Mouse (Mus musculus): Measurements from ENCODE around the gene Ly9. TPM values are rescaled to one million over a fixed set of nuclear protein-coding genes. Genes with fewer than 3 reads are reported as not detected.

Ly9 gene
- polyA plus RNA-seq, 1 experiment from 2014 or later = 0.49 TPM

DNA sequence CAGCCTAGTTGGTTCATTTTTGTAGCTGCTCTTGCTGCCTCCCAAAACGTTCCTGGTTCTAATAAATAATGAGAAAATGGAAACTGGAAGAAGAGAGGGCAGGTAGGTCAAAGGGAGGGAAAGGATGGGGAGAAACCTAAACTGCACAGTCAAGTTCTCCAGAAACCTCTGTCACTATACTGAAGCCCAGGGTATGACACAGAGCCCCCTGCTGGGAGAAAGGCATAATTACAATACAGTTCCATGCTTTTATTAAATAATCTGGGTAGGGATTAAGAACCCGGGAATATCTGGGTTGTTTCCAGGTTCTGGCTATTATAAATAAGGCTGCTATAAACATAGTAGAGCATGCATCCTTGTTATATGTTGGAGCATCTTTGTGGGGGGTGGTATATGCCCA is 6.8 kb upstream of the Ly9 start:
- no peaks in the 10 kb centered on the region for H3K9me3 ChIP-seq (ENCODE audit: control insufficient read depth, low read length)
- no peaks in the 10 kb centered on the region for H3K36me3 ChIP-seq (ENCODE audit: control insufficient read depth, insufficient read depth, low read length)
- ATAC-seq (ENCODE audit: low read depth) = no peak
- no peak overlapping the region for H3K4me3 ChIP-seq (ENCODE audit: low read length)
- WGBS = 10% methylated on average over 2 of the region's 2 CpGs
- no peaks in the 10 kb centered on the region for H3K27me3 ChIP-seq (ENCODE audit: control insufficient read depth, insufficient read depth, low read depth, low read length)
- no peak overlapping the region for H3K27ac ChIP-seq (ENCODE audit: low read length)
- no peak overlapping the region for H3K9ac ChIP-seq (ENCODE audit: low read length)
- no peaks in the 10 kb centered on the region for H3K4me1 ChIP-seq (replicated peaks; ENCODE audit: control insufficient read depth, insufficient read depth, low read length)
- H3K4me2 ChIP-seq (ENCODE audit: low read depth, low read length) = no peak overlapping the region

DNA sequence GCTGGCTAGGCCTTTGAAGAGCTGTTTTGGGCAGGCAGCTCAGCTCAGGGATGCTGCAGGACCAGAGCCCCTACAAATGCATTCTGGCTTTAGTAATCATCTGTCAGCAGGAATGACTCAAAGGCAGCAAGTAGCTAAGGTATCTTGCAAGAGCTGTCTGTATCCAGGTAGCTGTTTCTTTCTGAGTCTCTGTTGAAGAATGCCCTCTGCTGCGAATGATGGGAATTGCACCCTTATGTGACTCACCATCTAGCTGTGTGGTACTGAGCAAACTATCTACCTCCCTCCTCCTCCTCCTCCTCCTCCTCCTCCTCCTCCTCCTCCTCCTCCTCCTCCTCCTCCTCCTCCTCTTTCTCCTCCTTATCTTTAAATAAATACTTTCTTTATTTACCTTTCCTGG is 3.6 kb upstream of the Ly9 start:
- Histone ChIP-seq H3K27me3 (ENCODE audit: control insufficient read depth, insufficient read depth, low read depth, low read length) (no peaks in the 10 kb centered on the region), H3K9ac (ENCODE audit: low read length) (no peak overlapping the region), H3K4me1 (replicated peaks; ENCODE audit: control insufficient read depth, insufficient read depth, low read length) (no peaks in the 10 kb centered on the region), H3K27ac (ENCODE audit: low read length) (no peak overlapping the region), H3K4me2 (ENCODE audit: low read depth, low read length) (no peak overlapping the region), H3K9me3 (ENCODE audit: control insufficient read depth, low read length) (no peaks in the 10 kb centered on the region), H3K4me3 (ENCODE audit: low read length) (no peak overlapping the region), H3K36me3 (ENCODE audit: control insufficient read depth, insufficient read depth, low read length) (no peaks in the 10 kb centered on the region)
- 6% methylated on average over 1 of the region's 1 CpGs for WGBS
- no peak for ATAC-seq (ENCODE audit: low read depth)

DNA sequence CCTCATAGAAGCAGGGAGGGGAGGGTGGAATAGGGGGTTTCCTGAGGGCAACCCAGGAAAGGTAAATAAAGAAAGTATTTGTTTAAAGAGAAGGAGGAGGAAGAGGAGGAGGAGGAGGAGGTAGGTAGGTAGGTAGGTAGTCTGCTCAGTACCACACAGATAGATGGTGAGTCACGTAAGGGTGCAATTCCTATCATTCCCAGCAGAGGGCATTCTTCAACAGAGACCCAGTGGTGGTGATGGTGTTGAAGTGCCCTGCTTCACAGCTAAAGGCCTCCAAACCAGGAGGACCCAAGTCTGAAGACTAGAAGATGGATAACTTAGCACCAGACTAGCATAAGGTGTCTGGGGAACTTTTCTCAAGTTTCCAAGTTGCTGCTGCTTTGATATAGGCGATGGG is 2.8 kb upstream of the Ly9 start:
- H3K4me1 ChIP-seq (replicated peaks; ENCODE audit: control insufficient read depth, insufficient read depth, low read length) = no peaks in the 10 kb centered on the region
- H3K27ac ChIP-seq (ENCODE audit: low read length) = no peak overlapping the region
- no peaks in the 10 kb centered on the region for H3K27me3 ChIP-seq (ENCODE audit: control insufficient read depth, insufficient read depth, low read depth, low read length)
- H3K4me2 ChIP-seq (ENCODE audit: low read depth, low read length) = no peak overlapping the region
- WGBS = 92% methylated on average over 2 of the region's 2 CpGs
- H3K9ac ChIP-seq (ENCODE audit: low read length) = no peak overlapping the region
- no peak overlapping the region for H3K4me3 ChIP-seq (ENCODE audit: low read length)
- no peaks in the 10 kb centered on the region for H3K36me3 ChIP-seq (ENCODE audit: control insufficient read depth, insufficient read depth, low read length)
- no peaks in the 10 kb centered on the region for H3K9me3 ChIP-seq (ENCODE audit: control insufficient read depth, low read length)
- no peak for ATAC-seq (ENCODE audit: low read depth)

DNA sequence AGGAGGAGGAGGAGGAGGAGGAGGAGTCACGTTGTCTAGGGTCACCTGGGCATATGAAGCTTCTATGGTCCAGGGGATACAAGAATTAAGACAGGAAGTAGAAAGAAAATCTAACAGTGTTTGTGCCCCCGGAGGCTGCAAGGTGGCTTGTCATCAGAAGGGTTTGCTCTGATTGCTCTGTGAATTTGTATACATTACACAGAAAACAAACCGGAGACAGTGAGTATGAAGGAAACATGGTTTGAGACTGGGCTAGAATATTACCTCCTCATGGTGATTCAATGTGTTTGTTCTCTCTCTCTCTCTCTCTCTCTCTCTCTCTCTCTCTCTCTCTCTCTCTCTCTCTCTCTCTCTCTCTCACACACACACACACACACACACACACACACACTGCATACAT is 554 bp downstream of the Ly9 start:
- no peak for ATAC-seq (ENCODE audit: low read depth)
- 65% methylated on average over 3 of the region's 3 CpGs for WGBS
- Histone ChIP-seq H3K4me3 (ENCODE audit: low read length) (no peak overlapping the region), H3K27me3 (ENCODE audit: control insufficient read depth, insufficient read depth, low read depth, low read length) (no peaks in the 10 kb centered on the region), H3K36me3 (ENCODE audit: control insufficient read depth, insufficient read depth, low read length) (no peaks in the 10 kb centered on the region), H3K27ac (ENCODE audit: low read length) (no peak overlapping the region), H3K9ac (ENCODE audit: low read length) (no peak overlapping the region), H3K4me2 (ENCODE audit: low read depth, low read length) (no peak overlapping the region), H3K4me1 (replicated peaks; ENCODE audit: control insufficient read depth, insufficient read depth, low read length) (no peaks in the 10 kb centered on the region), H3K9me3 (ENCODE audit: control insufficient read depth, low read length) (no peaks in the 10 kb centered on the region)

DNA sequence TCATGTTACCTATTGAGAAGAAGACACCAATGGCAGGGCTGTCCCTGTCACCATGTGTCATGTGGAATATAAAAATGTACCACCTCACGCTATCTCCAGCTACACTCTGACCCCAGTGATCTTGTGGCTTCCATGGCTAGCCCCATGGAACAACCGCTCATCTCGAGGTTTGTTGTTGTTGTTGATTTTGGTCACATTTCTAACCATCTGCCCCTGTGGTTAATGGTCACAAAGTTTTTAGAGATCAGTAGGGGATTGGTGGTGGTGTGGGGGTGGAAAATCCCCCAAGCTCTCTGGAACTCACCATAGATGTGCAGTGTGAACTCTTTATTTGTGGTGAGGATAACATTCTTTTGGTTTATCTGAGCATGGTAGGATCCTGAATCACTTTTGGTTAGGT is 2.5 kb downstream of the Ly9 start:
- Histone ChIP-seq H3K4me1 (replicated peaks; ENCODE audit: control insufficient read depth, insufficient read depth, low read length) (no peaks in the 10 kb centered on the region), H3K36me3 (ENCODE audit: control insufficient read depth, insufficient read depth, low read length) (no peaks in the 10 kb centered on the region), H3K4me3 (ENCODE audit: low read length) (no peak overlapping the region), H3K27me3 (ENCODE audit: control insufficient read depth, insufficient read depth, low read depth, low read length) (no peaks in the 10 kb centered on the region), H3K4me2 (ENCODE audit: low read depth, low read length) (no peak overlapping the region), H3K9ac (ENCODE audit: low read length) (no peak overlapping the region), H3K27ac (ENCODE audit: low read length) (no peak overlapping the region), H3K9me3 (ENCODE audit: control insufficient read depth, low read length) (no peaks in the 10 kb centered on the region)
- 76% methylated on average over 3 of the region's 3 CpGs for WGBS
- no peak for ATAC-seq (ENCODE audit: low read depth)

DNA sequence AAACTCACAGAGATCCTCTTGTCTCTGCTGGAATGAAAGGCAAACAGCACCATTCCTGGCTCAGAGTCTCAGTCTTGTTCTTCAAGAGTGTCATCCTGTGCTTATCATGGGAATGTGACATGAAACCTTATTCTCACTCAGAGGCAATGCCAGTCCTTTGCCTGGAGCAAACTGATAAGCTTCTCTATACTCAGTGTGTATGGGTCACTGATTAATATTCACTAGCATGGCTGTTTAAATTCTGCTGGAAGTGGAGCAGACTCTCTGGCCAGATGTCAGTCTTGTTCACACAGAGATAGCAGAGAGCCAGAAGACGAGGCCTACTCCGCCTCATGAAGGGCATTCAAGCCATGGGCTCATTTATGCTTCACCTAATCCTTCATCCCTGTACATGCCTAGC is 22.6 kb downstream of the Ly9 start:
- H3K4me1 ChIP-seq (replicated peaks; ENCODE audit: control insufficient read depth, insufficient read depth, low read length) = no peaks in the 10 kb centered on the region
- WGBS = 63% methylated on average over 2 of the region's 2 CpGs
- H3K4me3 ChIP-seq (ENCODE audit: low read length) = no peak overlapping the region
- no peak overlapping the region for H3K9ac ChIP-seq (ENCODE audit: low read length)
- no peak overlapping the region for H3K4me2 ChIP-seq (ENCODE audit: low read depth, low read length)
- H3K36me3 ChIP-seq (ENCODE audit: control insufficient read depth, insufficient read depth, low read length) = no peaks in the 10 kb centered on the region
- H3K27me3 ChIP-seq (ENCODE audit: control insufficient read depth, insufficient read depth, low read depth, low read length) = no peaks in the 10 kb centered on the region
- H3K9me3 ChIP-seq (ENCODE audit: control insufficient read depth, low read length) = no peaks in the 10 kb centered on the region
- H3K27ac ChIP-seq (ENCODE audit: low read length) = no peak overlapping the region
- ATAC-seq (ENCODE audit: low read depth) = no peak

DNA sequence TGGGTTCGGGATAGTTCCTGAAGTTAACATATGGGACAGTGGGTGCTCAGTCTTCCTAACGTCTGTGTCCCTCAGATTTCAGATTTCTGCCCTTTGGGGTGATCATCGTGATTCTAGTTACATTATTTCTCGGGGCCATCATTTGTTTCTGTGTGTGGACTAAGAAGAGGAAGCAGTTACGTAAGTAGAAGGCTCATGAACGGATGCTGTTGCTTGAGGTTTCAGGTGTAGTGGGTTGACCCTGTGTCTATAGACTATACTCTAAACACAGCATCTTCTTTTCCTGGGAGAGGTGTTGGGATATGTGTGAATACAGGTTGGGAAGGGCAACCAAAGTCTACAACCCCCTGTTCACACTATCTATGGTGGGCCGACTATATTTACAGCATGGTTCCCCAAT is 30.0 kb downstream of the Ly9 start:
- Histone ChIP-seq H3K27ac (ENCODE audit: low read length) (no peak overlapping the region), H3K9me3 (ENCODE audit: control insufficient read depth, low read length) (no peaks in the 10 kb centered on the region), H3K4me1 (replicated peaks; ENCODE audit: control insufficient read depth, insufficient read depth, low read length) (no peaks in the 10 kb centered on the region), H3K27me3 (ENCODE audit: control insufficient read depth, insufficient read depth, low read depth, low read length) (no peaks in the 10 kb centered on the region), H3K4me2 (ENCODE audit: low read depth, low read length) (no peak overlapping the region), H3K4me3 (ENCODE audit: low read length) (no peak overlapping the region), H3K36me3 (ENCODE audit: control insufficient read depth, insufficient read depth, low read length) (no peaks in the 10 kb centered on the region), H3K9ac (ENCODE audit: low read length) (no peak overlapping the region)
- 81% methylated on average over 7 of the region's 7 CpGs for WGBS
- no peak for ATAC-seq (ENCODE audit: low read depth)

DNA sequence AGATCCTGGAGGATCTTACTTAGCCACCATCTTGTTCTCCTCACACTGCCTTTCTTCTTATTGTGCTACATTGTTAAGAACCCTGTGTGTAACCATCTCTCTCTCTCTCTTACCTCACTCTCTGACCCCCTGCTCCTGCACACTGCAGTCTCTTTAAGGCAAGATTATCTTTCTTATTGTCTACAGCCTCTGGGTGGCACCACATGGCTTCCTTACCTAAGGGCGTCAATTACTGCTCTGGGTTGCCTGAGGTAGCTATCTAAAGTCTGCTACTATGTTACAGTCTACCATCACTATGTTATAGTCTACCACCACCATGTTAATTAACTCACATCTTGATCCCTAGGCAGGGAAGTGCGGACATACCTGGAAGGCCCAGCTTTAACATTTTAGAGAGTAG is 38.8 kb downstream of the Ly9 start:
- no peaks in the 10 kb centered on the region for H3K27me3 ChIP-seq (ENCODE audit: control insufficient read depth, insufficient read depth, low read depth, low read length)
- no peak overlapping the region for H3K9ac ChIP-seq (ENCODE audit: low read length)
- 66% methylated on average over 2 of the region's 2 CpGs for WGBS
- H3K36me3 ChIP-seq (ENCODE audit: control insufficient read depth, insufficient read depth, low read length) = no peaks in the 10 kb centered on the region
- no peaks in the 10 kb centered on the region for H3K9me3 ChIP-seq (ENCODE audit: control insufficient read depth, low read length)
- H3K4me2 ChIP-seq (ENCODE audit: low read depth, low read length) = no peak overlapping the region
- ATAC-seq (ENCODE audit: low read depth) = no peak
- H3K4me1 ChIP-seq (replicated peaks; ENCODE audit: control insufficient read depth, insufficient read depth, low read length) = no peaks in the 10 kb centered on the region
- H3K27ac ChIP-seq (ENCODE audit: low read length) = no peak overlapping the region
- no peak overlapping the region for H3K4me3 ChIP-seq (ENCODE audit: low read length)

DNA sequence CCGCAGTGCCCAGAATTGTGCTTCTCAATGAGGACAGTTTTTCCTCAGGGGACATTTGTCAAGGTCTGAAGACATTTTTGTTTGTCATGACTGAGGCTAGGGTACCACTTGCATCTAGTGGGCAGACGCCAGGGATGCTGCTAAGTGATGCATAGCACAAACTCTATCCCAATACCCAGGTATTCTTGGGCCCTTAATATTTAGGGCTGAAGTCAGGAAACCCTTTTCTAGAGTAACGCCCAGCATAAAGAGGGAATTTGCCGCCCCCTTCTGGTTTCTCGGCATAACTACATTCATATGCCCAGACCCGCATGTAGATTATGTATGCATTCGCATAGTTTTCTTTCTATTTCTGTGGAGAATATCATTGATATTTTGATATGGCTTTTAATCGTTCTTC is 40.4 kb downstream of the Ly9 start:
- H3K9ac ChIP-seq (ENCODE audit: low read length) = no peak overlapping the region
- H3K27me3 ChIP-seq (ENCODE audit: control insufficient read depth, insufficient read depth, low read depth, low read length) = no peaks in the 10 kb centered on the region
- H3K4me1 ChIP-seq (replicated peaks; ENCODE audit: control insufficient read depth, insufficient read depth, low read length) = no peaks in the 10 kb centered on the region
- no peak overlapping the region for H3K4me3 ChIP-seq (ENCODE audit: low read length)
- no peaks in the 10 kb centered on the region for H3K9me3 ChIP-seq (ENCODE audit: control insufficient read depth, low read length)
- ATAC-seq (ENCODE audit: low read depth) = 0 out of 2 replicates have a peak, but pooled peaks have one; percentile 41
- H3K27ac ChIP-seq (ENCODE audit: low read length) = no peak overlapping the region
- H3K4me2 ChIP-seq (ENCODE audit: low read depth, low read length) = no peak overlapping the region
- 21% methylated on average over 8 of the region's 8 CpGs for WGBS
- H3K36me3 ChIP-seq (ENCODE audit: control insufficient read depth, insufficient read depth, low read length) = no peaks in the 10 kb centered on the region

DNA sequence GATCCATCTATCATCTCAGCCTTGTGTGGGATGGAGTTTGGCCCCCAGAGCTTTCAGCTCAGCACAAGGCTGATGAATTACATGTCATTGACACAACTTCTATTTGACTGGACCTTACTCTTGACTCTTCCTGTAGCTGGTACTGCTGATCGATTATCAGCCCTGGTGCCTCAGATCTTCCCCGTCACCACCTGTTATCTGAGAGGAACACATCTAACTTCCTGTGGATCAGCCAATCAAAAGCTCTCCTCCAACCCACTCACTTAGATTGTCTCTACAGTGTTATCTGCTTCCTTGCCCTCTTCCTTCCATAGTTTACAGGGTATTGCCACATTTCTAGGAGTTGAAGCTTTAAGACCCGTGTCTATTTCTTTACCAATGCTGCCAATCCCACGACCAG is 41.3 kb downstream of the Ly9 start:
- Histone ChIP-seq H3K4me2 (ENCODE audit: low read depth, low read length) (no peak overlapping the region), H3K4me3 (ENCODE audit: low read length) (no peak overlapping the region), H3K9ac (ENCODE audit: low read length) (no peak overlapping the region), H3K4me1 (replicated peaks; ENCODE audit: control insufficient read depth, insufficient read depth, low read length) (no peaks in the 10 kb centered on the region), H3K27ac (ENCODE audit: low read length) (no peak overlapping the region), H3K36me3 (ENCODE audit: control insufficient read depth, insufficient read depth, low read length) (no peaks in the 10 kb centered on the region), H3K27me3 (ENCODE audit: control insufficient read depth, insufficient read depth, low read depth, low read length) (no peaks in the 10 kb centered on the region), H3K9me3 (ENCODE audit: control insufficient read depth, low read length) (no peaks in the 10 kb centered on the region)
- 42% methylated on average over 4 of the region's 4 CpGs for WGBS
- no peak for ATAC-seq (ENCODE audit: low read depth)

Measured in lung, embryonic 16.5 days (tissue).